In the genomic region with DNA sequence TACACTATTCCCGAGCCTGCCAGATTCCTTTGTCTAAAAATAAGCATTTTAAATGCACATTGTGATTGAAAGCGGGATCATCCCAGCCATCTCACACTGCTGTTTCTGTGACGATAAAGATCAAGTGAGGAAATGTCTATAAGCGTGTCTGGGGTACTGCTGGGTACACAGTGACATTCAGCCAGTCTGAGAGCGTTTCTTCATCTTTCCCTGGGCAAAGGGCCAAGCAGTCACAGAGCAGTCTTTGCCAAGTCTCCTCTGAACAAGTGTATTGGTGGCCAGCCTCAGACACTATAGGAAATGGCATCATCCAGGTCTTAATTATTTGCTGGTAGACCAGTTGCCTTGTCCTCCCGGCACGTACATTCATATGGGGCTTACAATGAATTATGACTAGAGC, we compare ENCODE assay signal across 13 mouse cellular contexts. TPM values are rescaled to one million over a fixed set of nuclear protein-coding genes. Genes with fewer than 3 reads are reported as not detected.
DNase-seq lines count a peak whose midpoint lies in the region; ATAC-seq lines count a peak whose summit lies in the region.
"Had no signal": no experiment of that assay in that cellular context is flagged by ENCODE, and none has a peak within 500 bp of the region (broad histone marks: within the 10 kb centered on the region; RNA-seq: fewer than 3 reads in every experiment).

No protein-coding gene starts in this region.

- H3K9me3 ChIP-seq in hindbrain, embryonic 13.5 days: no peaks in the 10 kb centered on the region
- no peaks in the 10 kb centered on the region for H3K9me3 ChIP-seq in hindbrain, embryonic 11.5 days (ENCODE audit: control insufficient read depth, low read length)
- H3K9me3 ChIP-seq: limb, embryonic 12.5 days; stomach, embryonic 15.5 days had no signal

- WGBS in hindbrain, embryonic 13.5 days: 56% methylated on average over 7 of the region's 7 CpGs
- 92% methylated on average over 7 of the region's 7 CpGs for WGBS in hindbrain, embryonic 11.5 days

- peaks cover 6% of the 10 kb centered on the region for H3K4me1 ChIP-seq in hindbrain, embryonic 13.5 days (replicated peaks)
- H3K4me1 ChIP-seq in hindbrain, embryonic 11.5 days (replicated peaks; ENCODE audit: control insufficient read depth, insufficient read depth, low read length): no peaks in the 10 kb centered on the region
- H3K4me1 ChIP-seq: limb, embryonic 12.5 days; stomach, embryonic 15.5 days had no signal

- peak; percentile 57; the same call in 1 of the 2 replicates for ATAC-seq in hindbrain, embryonic 13.5 days (ENCODE audit: low FRiP score)
- no peak for ATAC-seq in hindbrain, embryonic 11.5 days (ENCODE audit: low FRiP score)

- no peak overlapping the region for H3K4me2 ChIP-seq in hindbrain, embryonic 13.5 days
- no peak overlapping the region for H3K4me2 ChIP-seq in hindbrain, embryonic 11.5 days (replicated peaks; ENCODE audit: low read depth, low read length)
- H3K4me2 ChIP-seq: limb, embryonic 12.5 days; stomach, embryonic 15.5 days had no signal

- no peaks in the 10 kb centered on the region for H3K27me3 ChIP-seq in hindbrain, embryonic 13.5 days
- no peaks in the 10 kb centered on the region for H3K27me3 ChIP-seq in hindbrain, embryonic 11.5 days (ENCODE audit: control insufficient read depth, insufficient read depth, low read length)
- H3K27me3 ChIP-seq: limb, embryonic 12.5 days; stomach, embryonic 15.5 days had no signal

- no peak overlapping the region for H3K9ac ChIP-seq in hindbrain, embryonic 13.5 days
- H3K9ac ChIP-seq in hindbrain, embryonic 11.5 days (ENCODE audit: low read depth, low read length): no peak overlapping the region
- H3K9ac ChIP-seq: limb, embryonic 12.5 days; stomach, embryonic 15.5 days had no signal

- no peaks in the 10 kb centered on the region for H3K36me3 ChIP-seq in hindbrain, embryonic 13.5 days
- H3K36me3 ChIP-seq in hindbrain, embryonic 11.5 days (ENCODE audit: control insufficient read depth, insufficient read depth, low read length): no peaks in the 10 kb centered on the region
- H3K36me3 ChIP-seq: limb, embryonic 12.5 days; stomach, embryonic 15.5 days had no signal

- no peak overlapping the region for H3K4me3 ChIP-seq in hindbrain, embryonic 13.5 days
- H3K4me3 ChIP-seq in hindbrain, embryonic 11.5 days (ENCODE audit: low read depth, low read length): no peak overlapping the region
- H3K4me3 ChIP-seq: limb, embryonic 12.5 days; myocyte; stomach, embryonic 15.5 days had no signal

- DNase-seq in adrenal gland, adult 2 months: peak; percentile 25
- no peak for DNase-seq in adrenal gland, adult 8-10 months
- DNase-seq in hindbrain, embryonic 11.5 days (ENCODE audit: low spot score): no peak
- peak; percentile 36 for DNase-seq in urinary bladder, postnatal 14 days (ENCODE audit: low spot score)
- no peak for DNase-seq in urinary bladder, postnatal 10 days (ENCODE audit: low spot score)
- DNase-seq in ovary, postnatal 36 days (ENCODE audit: low spot score): no peak
- DNase-seq in urinary bladder, adult 18-20 months (ENCODE audit: low spot score in 2 of 2): no peak
- DNase-seq: gastrocnemius, postnatal 14 days had no signal

- no peak overlapping the region for H3K27ac ChIP-seq in hindbrain, embryonic 13.5 days
- no peak overlapping the region for H3K27ac ChIP-seq in hindbrain, embryonic 11.5 days (ENCODE audit: low read depth, low read length)
- H3K27ac ChIP-seq: limb, embryonic 12.5 days; stomach, embryonic 15.5 days had no signal

RNA-seq across cellular contexts. Expression of a gene that starts 47.9 kb away (rescaled TPM):
- 1 to 10 TPM; 3.5 to 3.9 TPM for total RNA-seq in adrenal gland, adult 2 months (2021)
- 0.34 and 0.37 TPM in 2 replicates for polyA plus RNA-seq in adrenal gland, adult 2 months (2012; rRNA removed)
- total RNA-seq in adrenal gland, adult 8-10 months (2022): 1 to 10 TPM; 3.0 to 4.0 (median 3.5) TPM
- 8.5 and 8.6 TPM in 2 replicates for polyA plus RNA-seq in hindbrain, embryonic 13.5 days (2015; fragmentation: Nextera tagmentation; extraction: Ambion mirVana)
- polyA plus RNA-seq in hindbrain, embryonic 11.5 days (2014; fragmentation: Nextera tagmentation; extraction: Ambion mirVana): 3.3 and 3.7 TPM in 2 replicates
- total RNA-seq: common myeloid progenitor, adult 5-6 weeks had no signal

Comparison
In these comparisons a context has a peak if more than half of its experiments do, and no peak if none do; other contexts are left out.
1. DNase-seq: peak in adrenal gland, adult 2 months (single experiment) and urinary bladder, postnatal 14 days (single experiment); none in adrenal gland, adult 8-10 months (single experiment), hindbrain, embryonic 11.5 days (single experiment), urinary bladder, postnatal 10 days (single experiment), ovary, postnatal 36 days (single experiment) and urinary bladder, adult 18-20 months (0 of 2).